Mouse (Mus musculus): ENCODE results near the gene Cst6. TPM values are rescaled to one million over a fixed set of nuclear protein-coding genes. Genes with fewer than 3 reads are reported as not detected.

The Cst6 gene
- polyA plus RNA-seq, 1 experiment from 2014 or later: 0.28 TPM

GRCm38 (mm10) chr19:5348526-5349501 is 560 bp downstream of the Cst6 start:
- no peak for ATAC-seq (ENCODE audit: extremely low read depth, insufficient number of reproducible peaks, low FRiP score, low TSS enrichment)
- Histone ChIP-seq H3K36me3 (no peaks in the 10 kb centered on the region), H3K27me3 (replicated peaks) (peaks cover 20% of the 10 kb centered on the region), H3K4me1 (peaks cover 19% of the 10 kb centered on the region), H3K9me3 (no peaks in the 10 kb centered on the region), H3K9ac (peak overlapping the region; percentile 79), H3K27ac (replicated peaks) (no peak overlapping the region), H3K4me2 (peak overlapping the region; percentile 81), H3K4me3 (peak overlapping the region; percentile 50)
- WGBS: 7% methylated on average over 34 of the region's 34 CpGs

DNA sequence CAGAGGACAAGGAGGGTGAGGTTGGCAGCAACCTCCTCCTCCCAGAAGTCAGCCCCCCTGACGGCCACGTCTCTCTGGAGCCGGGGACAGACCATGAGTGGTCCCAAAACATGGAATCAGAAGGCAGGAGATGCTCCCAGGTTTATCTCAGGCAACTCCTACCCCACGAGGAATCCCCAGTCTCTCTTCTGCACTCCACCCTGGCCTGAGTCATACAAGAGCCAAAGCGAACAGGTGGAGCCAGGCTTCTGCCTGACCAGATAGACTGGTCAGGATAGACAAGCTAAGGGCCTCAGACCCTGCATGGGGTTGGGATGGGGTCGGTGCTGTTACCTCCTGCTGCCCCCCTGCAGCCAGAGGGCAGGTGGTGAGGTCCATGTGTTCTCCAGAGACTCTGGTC is 1.3 kb downstream of the Cst6 start:
- 66% methylated on average over 6 of the region's 6 CpGs for WGBS
- no peaks in the 10 kb centered on the region for H3K36me3 ChIP-seq
- H3K27ac ChIP-seq (replicated peaks): no peak overlapping the region
- H3K4me3 ChIP-seq: no peak overlapping the region
- no peak for ATAC-seq (ENCODE audit: extremely low read depth, insufficient number of reproducible peaks, low FRiP score, low TSS enrichment)
- peaks cover 19% of the 10 kb centered on the region for H3K4me1 ChIP-seq
- no peak overlapping the region for H3K4me2 ChIP-seq
- H3K9me3 ChIP-seq: no peaks in the 10 kb centered on the region
- no peak overlapping the region for H3K9ac ChIP-seq
- peaks cover 20% of the 10 kb centered on the region for H3K27me3 ChIP-seq (replicated peaks)

GRCm38 (mm10) chr19:5345297-5346131 is 3.9 kb downstream of the Cst6 start:
- Histone ChIP-seq H3K4me2 (no peak overlapping the region), H3K9me3 (no peaks in the 10 kb centered on the region), H3K4me1 (peaks cover 19% of the 10 kb centered on the region), H3K27ac (replicated peaks) (peak overlapping the region; percentile 44; the same call in 1 of the 2 replicates), H3K9ac (no peak overlapping the region), H3K27me3 (replicated peaks) (peaks cover 18% of the 10 kb centered on the region), H3K36me3 (no peaks in the 10 kb centered on the region), H3K4me3 (no peak overlapping the region)
- WGBS: 57% methylated on average over 6 of the region's 6 CpGs
- no peak for ATAC-seq (ENCODE audit: extremely low read depth, insufficient number of reproducible peaks, low FRiP score, low TSS enrichment)

DNA sequence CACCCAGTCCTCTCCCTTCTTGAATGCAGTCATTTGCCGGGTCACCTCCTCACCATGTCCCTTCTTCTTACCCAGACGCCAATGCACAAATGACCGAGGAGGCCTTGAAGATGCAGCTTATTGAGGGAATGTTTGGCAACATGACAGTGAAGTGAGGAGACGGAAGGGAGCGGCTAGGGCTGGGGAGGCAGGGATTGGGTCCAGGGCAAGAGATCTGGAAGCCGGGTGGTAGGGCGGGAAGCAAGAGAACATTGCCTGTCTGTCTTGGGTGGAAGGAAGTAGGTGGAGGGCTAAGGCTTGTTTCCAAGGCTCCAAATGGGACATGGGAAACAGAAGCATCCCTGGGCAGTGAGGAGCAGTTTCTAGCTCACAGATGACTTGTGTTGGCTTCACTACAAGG is 8.0 kb downstream of the Cst6 start:
- Histone ChIP-seq H3K9ac (no peak overlapping the region), H3K4me2 (no peak overlapping the region), H3K27me3 (replicated peaks) (no peaks in the 10 kb centered on the region), H3K27ac (replicated peaks) (no peak overlapping the region), H3K4me3 (no peak overlapping the region), H3K4me1 (peaks cover 10% of the 10 kb centered on the region; the same call in 1 of the 2 replicates), H3K9me3 (no peaks in the 10 kb centered on the region), H3K36me3 (no peaks in the 10 kb centered on the region)
- no peak for ATAC-seq (ENCODE audit: extremely low read depth, insufficient number of reproducible peaks, low FRiP score, low TSS enrichment)
- 81% methylated on average over 7 of the region's 7 CpGs for WGBS

DNA sequence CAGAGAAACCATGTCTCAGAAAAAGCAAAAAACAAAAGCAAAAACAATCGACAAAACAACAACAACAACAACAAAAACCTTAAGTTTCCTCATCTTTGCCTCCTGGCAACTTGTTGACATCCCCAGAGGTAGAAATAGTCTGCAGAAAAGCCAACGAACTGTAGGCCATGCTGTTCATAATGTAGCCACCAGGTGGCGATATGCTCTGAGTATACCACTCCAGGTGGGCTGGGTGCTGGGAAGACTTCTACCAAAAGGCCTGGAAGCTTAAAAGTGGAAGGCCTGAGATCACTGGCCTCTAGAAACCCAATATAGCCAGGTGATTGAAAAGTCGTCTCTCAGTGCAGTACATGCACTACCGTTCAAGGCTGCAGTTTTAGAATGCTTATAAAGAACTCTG is 11.4 kb downstream of the Cst6 start:
- Histone ChIP-seq H3K4me3 (no peak overlapping the region), H3K4me2 (no peak overlapping the region), H3K4me1 (peaks cover 13% of the 10 kb centered on the region; the same call in 1 of the 2 replicates), H3K27ac (replicated peaks) (no peak overlapping the region), H3K9me3 (no peaks in the 10 kb centered on the region), H3K9ac (no peak overlapping the region), H3K27me3 (replicated peaks) (no peaks in the 10 kb centered on the region), H3K36me3 (no peaks in the 10 kb centered on the region)
- no peak for ATAC-seq (ENCODE audit: extremely low read depth, insufficient number of reproducible peaks, low FRiP score, low TSS enrichment)
- WGBS: 20% methylated on average over 5 of the region's 5 CpGs

- ATAC-seq (ENCODE audit: extremely low read depth, insufficient number of reproducible peaks, low FRiP score, low TSS enrichment): no peak
- Histone ChIP-seq H3K9ac (no peak within 1 kb of the TSS), H3K4me3 (no peak within 1 kb of the TSS), H3K36me3 (no peaks in the 10 kb centered on the region), H3K27me3 (replicated peaks) (no peaks in the 10 kb centered on the region), H3K27ac (replicated peaks) (peak within 1 kb of the TSS; percentile 52), H3K4me1 (peaks cover 13% of the 10 kb centered on the region; the same call in 1 of the 2 replicates), H3K9me3 (no peaks in the 10 kb centered on the region), H3K4me2 (no peak within 1 kb of the TSS)
- 90% methylated on average over 6 of the region's 6 CpGs for WGBS
Observed at GRCm38 (mm10) chr19:5335441-5335840, 13.9 kb downstream of the Cst6 start, which contains the start of gene Catsper1. TSS of gene Catsper1 (plus strand) at chr19:5335741.

DNA sequence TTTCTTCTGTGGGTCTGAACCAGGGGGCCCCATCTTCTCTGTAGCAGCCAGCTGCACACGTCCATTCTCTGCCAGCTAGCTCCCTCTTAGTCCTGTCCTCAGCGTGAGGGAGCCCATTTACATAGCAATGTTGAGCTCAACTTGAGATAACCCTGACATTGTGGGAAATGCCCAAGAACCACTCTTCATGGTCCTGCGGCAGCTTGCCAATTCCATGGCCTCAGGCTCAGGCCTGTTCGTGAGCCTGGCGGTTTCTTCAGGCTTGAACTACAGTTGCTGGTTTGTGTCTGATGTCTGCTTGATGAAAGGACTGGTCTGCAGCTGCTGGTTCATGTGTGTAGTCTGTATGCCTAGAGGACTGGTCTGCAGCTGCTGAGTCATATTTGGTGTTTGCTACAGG is 14.6 kb downstream of the Cst6 start:
- Histone ChIP-seq H3K4me1 (peaks cover 13% of the 10 kb centered on the region; the same call in 1 of the 2 replicates), H3K27ac (replicated peaks) (peak overlapping the region; percentile 52), H3K9ac (no peak overlapping the region), H3K36me3 (no peaks in the 10 kb centered on the region), H3K4me3 (no peak overlapping the region), H3K27me3 (replicated peaks) (no peaks in the 10 kb centered on the region), H3K9me3 (no peaks in the 10 kb centered on the region), H3K4me2 (no peak overlapping the region)
- WGBS: 41% methylated on average over 5 of the region's 5 CpGs
- no peak for ATAC-seq (ENCODE audit: extremely low read depth, insufficient number of reproducible peaks, low FRiP score, low TSS enrichment)

GRCm38 (mm10) chr19:5327970-5328369 is 21.4 kb downstream of the Cst6 start:
- 64% methylated on average over 19 of the region's 19 CpGs for WGBS
- Histone ChIP-seq H3K27me3 (replicated peaks) (no peaks in the 10 kb centered on the region), H3K27ac (replicated peaks) (no peak overlapping the region), H3K4me2 (no peak overlapping the region), H3K4me1 (no peaks in the 10 kb centered on the region), H3K36me3 (no peaks in the 10 kb centered on the region), H3K9me3 (no peaks in the 10 kb centered on the region), H3K4me3 (no peak overlapping the region), H3K9ac (no peak overlapping the region)
- no peak for ATAC-seq (ENCODE audit: extremely low read depth, insufficient number of reproducible peaks, low FRiP score, low TSS enrichment)

DNA sequence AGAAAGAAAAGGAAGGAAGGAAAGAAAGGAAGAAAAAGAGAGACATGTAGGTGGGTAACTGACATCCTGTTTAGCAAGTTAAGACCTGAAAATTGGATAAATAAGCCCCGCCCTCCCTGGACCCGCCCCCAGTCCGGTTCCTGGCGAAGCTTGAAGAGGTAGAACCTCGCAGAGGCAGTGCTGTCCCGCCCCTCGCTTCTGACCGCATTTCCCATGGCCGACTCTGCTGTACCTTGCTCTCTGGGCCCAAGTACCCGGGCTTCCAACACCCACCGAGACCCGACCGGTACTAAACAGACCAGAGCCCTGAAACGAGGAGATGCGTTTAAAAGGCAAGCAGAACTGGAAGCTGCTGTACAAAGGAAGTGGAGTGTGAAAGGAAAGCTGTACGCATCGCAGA is 25.6 kb downstream of the Cst6 start:
- no peak overlapping the region for H3K9ac ChIP-seq
- WGBS: 47% methylated on average over 17 of the region's 17 CpGs
- H3K27me3 ChIP-seq (replicated peaks): no peaks in the 10 kb centered on the region
- no peak overlapping the region for H3K4me3 ChIP-seq
- no peak for ATAC-seq (ENCODE audit: extremely low read depth, insufficient number of reproducible peaks, low FRiP score, low TSS enrichment)
- H3K36me3 ChIP-seq: no peaks in the 10 kb centered on the region
- no peak overlapping the region for H3K27ac ChIP-seq (replicated peaks)
- peak overlapping the region; percentile 16; the same call in 1 of the 2 replicates for H3K4me2 ChIP-seq
- no peaks in the 10 kb centered on the region for H3K4me1 ChIP-seq
- H3K9me3 ChIP-seq: no peaks in the 10 kb centered on the region

DNA sequence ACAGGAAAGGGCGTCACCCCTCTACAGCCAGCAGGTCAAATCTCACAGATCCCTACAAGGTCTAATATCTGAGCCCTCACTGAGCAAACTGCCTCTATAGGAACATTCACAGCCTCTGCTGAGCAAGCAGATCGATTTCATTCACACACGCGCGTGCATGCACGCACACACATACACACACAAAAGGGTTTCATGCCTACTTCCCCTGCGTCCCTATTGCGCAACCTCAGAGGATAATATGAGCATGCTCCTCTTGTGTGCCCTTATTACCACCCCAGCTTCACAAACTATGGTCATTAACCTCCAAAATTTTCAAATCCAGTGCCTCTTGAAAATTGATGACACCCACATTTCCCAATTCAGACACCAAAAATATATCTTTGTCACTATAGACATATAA is 36.2 kb downstream of the Cst6 start:
- H3K4me2 ChIP-seq: no peak overlapping the region
- 83% methylated on average over 8 of the region's 8 CpGs for WGBS
- H3K9me3 ChIP-seq: peaks cover 13% of the 10 kb centered on the region; the same call in 1 of the 2 replicates
- no peak overlapping the region for H3K9ac ChIP-seq
- no peak for ATAC-seq (ENCODE audit: extremely low read depth, insufficient number of reproducible peaks, low FRiP score, low TSS enrichment)
- no peaks in the 10 kb centered on the region for H3K36me3 ChIP-seq
- no peak overlapping the region for H3K27ac ChIP-seq (replicated peaks)
- no peaks in the 10 kb centered on the region for H3K4me1 ChIP-seq
- H3K4me3 ChIP-seq: no peak overlapping the region
- no peaks in the 10 kb centered on the region for H3K27me3 ChIP-seq (replicated peaks)

DNA sequence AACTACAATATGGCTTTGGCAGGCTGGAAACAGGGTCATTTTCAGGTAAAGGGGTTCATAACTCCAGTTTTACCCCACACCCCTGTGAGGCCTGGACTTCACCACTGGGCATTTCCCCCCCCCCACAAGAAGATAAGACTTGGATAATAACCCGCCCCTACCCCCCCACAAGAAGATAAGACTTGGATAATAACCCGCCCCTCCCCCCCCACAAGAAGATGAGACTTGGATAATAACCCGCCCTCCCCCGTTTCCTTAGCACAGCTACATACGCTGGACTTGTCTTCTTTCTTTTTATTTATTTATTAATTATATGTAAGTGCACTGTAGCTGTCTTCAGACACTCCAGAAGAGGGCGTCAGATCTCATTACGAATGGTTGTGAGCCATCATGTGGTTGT is 40.3 kb downstream of the Cst6 start:
- no peak overlapping the region for H3K4me3 ChIP-seq
- no peak overlapping the region for H3K9ac ChIP-seq
- H3K36me3 ChIP-seq: peaks cover 15% of the 10 kb centered on the region
- WGBS: 69% methylated on average over 7 of the region's 7 CpGs
- no peak overlapping the region for H3K4me2 ChIP-seq
- peaks cover 25% of the 10 kb centered on the region for H3K27me3 ChIP-seq (replicated peaks)
- 0 out of 2 replicates have a peak, but pooled peaks cover 9% of the 10 kb centered on the region for H3K9me3 ChIP-seq
- H3K4me1 ChIP-seq: peaks cover 7% of the 10 kb centered on the region
- no peak for ATAC-seq (ENCODE audit: extremely low read depth, insufficient number of reproducible peaks, low FRiP score, low TSS enrichment)
- H3K27ac ChIP-seq (replicated peaks): no peak overlapping the region
